Mouse (Mus musculus) limb, embryonic 13.5 days (tissue): ENCODE results near the gene Krtap6-5. TPM values are rescaled to one million over a fixed set of nuclear protein-coding genes. Genes with fewer than 3 reads are reported as not detected.
"Not testable (repeated sequence)": the region's sequence is repeated elsewhere in the genome, so short reads cannot be mapped to it uniquely, and the experiment has no call there.

Experiments used
- ATAC-seq: fragments of 200-750 bp; cut with Nextera tagmentation; 2 replicates; pipeline ENCODE4 v1.8.0; 2017; ENCODE audit warnings: low read depth, moderate number of reproducible peaks, moderate TSS enrichment; ENCODE audit not compliant: low FRiP score
- H3K27ac ChIP-seq: fragments of 300-500 bp; sonication (generic); 2 replicates; pipeline ENCODE4 v1.5.1; 2015; ENCODE audit warnings: inconsistent platforms, mild to moderate bottlenecking, moderate library complexity
- H3K27me3 ChIP-seq: fragments of 300-500 bp; sonication (generic); 2 replicates; pipeline ENCODE4 v1.6.1; 2015; ENCODE audit warnings: mild to moderate bottlenecking, inconsistent platforms
- H3K36me3 ChIP-seq: fragments of 300-500 bp; sonication (generic); 2 replicates; pipeline ENCODE4 v1.6.1; 2015; ENCODE audit warnings: inconsistent platforms, mild to moderate bottlenecking, moderate library complexity
- H3K4me1 ChIP-seq: fragments of 300-500 bp; sonication (generic); 2 replicates; pipeline ENCODE4 v1.6.1; 2015; ENCODE audit warnings: inconsistent platforms
- H3K4me2 ChIP-seq: fragments of 300-500 bp; sonication (generic); replicated peaks from 2 replicates; pipeline ENCODE4 v1.6.1; 2015; ENCODE audit warnings: inconsistent platforms, mild to moderate bottlenecking, moderate library complexity
- H3K4me3 ChIP-seq: fragments of 300-500 bp; sonication (generic); 2 replicates; pipeline ENCODE4 v1.5.1; 2015; ENCODE audit warnings: moderate library complexity, mild to moderate bottlenecking, inconsistent platforms
- H3K9ac ChIP-seq: fragments of 300-500 bp; sonication (generic); 2 replicates; pipeline ENCODE4 v1.6.1; 2015; ENCODE audit warnings: mild to moderate bottlenecking, inconsistent platforms
- H3K9me3 ChIP-seq: fragments of 300-500 bp; sonication (generic); 2 replicates; pipeline ENCODE4 v1.6.1; 2016; ENCODE audit warnings: inconsistent platforms
- WGBS: fragments of 180-500 bp; shearing (Covaris S2); methylation state at CpG from one replicate; pipeline ENCODE4 v1.1.7; 2015; 5-methylcytosine and 5-hydroxymethylcytosine counted together
- polyA plus RNA-seq: library from polyadenylated mRNA; unstranded; fragments of >200 nt; fragmentation: Nextera tagmentation; extraction: Ambion mirVana; gene quantifications from 2 replicates; pipeline ENCODE4 v1.2.1, GENCODE M21; 2015

The Krtap6-5 gene
- not detected in 2 replicates for polyA plus RNA-seq

- Histone ChIP-seq H3K4me3 (no peak within 1 kb of the TSS), H3K9ac (no peak within 1 kb of the TSS), H3K4me1 (no peaks in the 10 kb centered on the region), H3K9me3 (no peaks in the 10 kb centered on the region), H3K27me3 (no peaks in the 10 kb centered on the region), H3K36me3 (no peaks in the 10 kb centered on the region), H3K4me2 (no peak within 1 kb of the TSS), H3K27ac (no peak within 1 kb of the TSS)
- WGBS = 86% methylated on average over 3 of the region's 3 CpGs
- ATAC-seq = no peak
These were observed at the start of gene Krtap6-5 for GRCm38 (mm10) chr16:89047783-89048182. Gene Krtap6-5, minus strand, starts transcription at chr16:89047883.

- H3K4me2 ChIP-seq = not testable (repeated sequence)
These were observed 23.4 kb upstream of the Krtap6-5 start for GRCm38 (mm10) chr16:89071041-89071440.

GRCm38 (mm10) chr16:89063902-89064301 is 16.2 kb upstream of the Krtap6-5 start, which contains the start of gene 1110025L11Rik:
Gene 1110025L11Rik, minus strand, starts transcription at chr16:89064002.
- not testable (repeated sequence) for ATAC-seq, H3K4me2 ChIP-seq, H3K36me3 ChIP-seq, H3K27me3 ChIP-seq, H3K4me3 ChIP-seq, H3K9ac ChIP-seq, H3K4me1 ChIP-seq, H3K9me3 ChIP-seq, H3K27ac ChIP-seq
- WGBS = no CpG with 5 or more reads among the region's 2 CpGs

More at GRCm38 (mm10) chr16:89071041-89071440, 23.4 kb upstream of the Krtap6-5 start:
- not testable (repeated sequence) for H3K9ac ChIP-seq, H3K36me3 ChIP-seq, H3K27ac ChIP-seq, H3K4me1 ChIP-seq, H3K4me3 ChIP-seq, ATAC-seq, H3K9me3 ChIP-seq, H3K27me3 ChIP-seq
- WGBS = 74% methylated on average over 2 of the region's 2 CpGs

DNA sequence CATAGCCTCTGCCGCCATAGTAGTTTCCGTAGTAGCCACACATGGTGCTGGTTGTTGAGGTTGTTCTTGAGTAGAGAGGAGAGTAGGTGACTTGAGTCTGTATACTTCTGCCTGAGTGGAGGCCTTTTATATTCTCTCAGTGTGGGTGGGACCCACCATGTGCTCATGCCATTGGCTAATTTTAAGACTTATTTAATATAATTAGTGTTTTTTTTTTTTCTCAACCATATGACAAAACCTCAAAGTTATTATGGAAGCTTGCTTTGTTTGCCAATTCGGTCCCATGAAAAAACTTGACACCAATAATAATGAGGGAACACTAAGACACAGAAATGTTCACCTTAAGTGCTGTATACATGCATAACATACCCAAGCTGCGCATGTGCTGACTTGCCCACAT is 6.3 kb downstream of the Krtap6-5 start, which contains the start of gene Gm10228:
Gene Gm10228, minus strand, starts transcription at position 101 of the 400 bp plus-strand sequence.
- H3K4me2 ChIP-seq, ATAC-seq, H3K27me3 ChIP-seq, H3K27ac ChIP-seq, H3K36me3 ChIP-seq, H3K9ac ChIP-seq, H3K9me3 ChIP-seq, H3K4me3 ChIP-seq, H3K4me1 ChIP-seq: not testable (repeated sequence)
- WGBS = 90% methylated on average over 2 of the region's 4 CpGs

- H3K27me3 ChIP-seq, ATAC-seq, H3K36me3 ChIP-seq, H3K27ac ChIP-seq, H3K4me1 ChIP-seq, H3K4me3 ChIP-seq, H3K9me3 ChIP-seq, H3K4me2 ChIP-seq, H3K9ac ChIP-seq: not testable (repeated sequence)
- 92% methylated on average over 3 of the region's 3 CpGs for WGBS
These were observed 16.3 kb downstream of the Krtap6-5 start, which contains the start of gene Krtap6-1 for GRCm38 (mm10) chr16:89031399-89031798. Gene Krtap6-1, plus strand, starts transcription at chr16:89031699.

- H3K27me3 ChIP-seq, H3K4me2 ChIP-seq, ATAC-seq, H3K4me1 ChIP-seq, H3K4me3 ChIP-seq, H3K36me3 ChIP-seq, H3K9me3 ChIP-seq, H3K27ac ChIP-seq, H3K9ac ChIP-seq: not testable (repeated sequence)
- WGBS = 96% methylated on average over 3 of the region's 3 CpGs
These were observed 32.7 kb downstream of the Krtap6-5 start, which contains the start of gene Gm10229 for GRCm38 (mm10) chr16:89014984-89015383. Gene Gm10229, plus strand, starts transcription at chr16:89015284.

DNA sequence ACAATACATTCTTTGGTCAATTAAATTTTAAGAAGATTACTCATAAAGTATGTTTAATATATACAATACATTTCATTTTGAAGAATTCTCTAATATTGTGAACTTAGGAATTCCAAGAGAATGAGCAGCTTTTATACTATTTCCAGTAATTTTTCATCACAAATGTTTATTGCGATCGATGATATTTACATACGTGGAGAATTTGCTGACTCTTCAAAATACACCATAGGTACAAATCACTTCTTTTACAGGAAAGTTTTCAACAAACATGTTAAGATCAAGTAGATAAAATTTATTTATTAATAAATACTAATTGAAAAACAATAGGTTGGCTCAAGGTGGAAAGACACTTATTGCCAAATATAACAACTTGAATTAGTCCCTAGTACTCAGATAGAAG is 33.7 kb downstream of the Krtap6-5 start:
- WGBS = 96% methylated on average over 3 of the region's 3 CpGs
- no peak for ATAC-seq
- H3K4me3 ChIP-seq = no peak overlapping the region
- no peaks in the 10 kb centered on the region for H3K36me3 ChIP-seq
- H3K4me1 ChIP-seq = no peaks in the 10 kb centered on the region
- no peaks in the 10 kb centered on the region for H3K9me3 ChIP-seq
- no peak overlapping the region for H3K9ac ChIP-seq
- H3K27ac ChIP-seq = no peak overlapping the region
- no peak overlapping the region for H3K4me2 ChIP-seq
- H3K27me3 ChIP-seq = no peaks in the 10 kb centered on the region

GRCm38 (mm10) chr16:89010659-89011058 is 37.0 kb downstream of the Krtap6-5 start, which contains the start of gene Krtap22-2:
Gene Krtap22-2, minus strand, starts transcription at chr16:89010759.
- Histone ChIP-seq H3K4me3 (no peak within 1 kb of the TSS), H3K4me1 (no peaks in the 10 kb centered on the region), H3K9ac (no peak within 1 kb of the TSS), H3K27ac (no peak within 1 kb of the TSS), H3K36me3 (no peaks in the 10 kb centered on the region), H3K4me2 (no peak within 1 kb of the TSS), H3K9me3 (no peaks in the 10 kb centered on the region), H3K27me3 (no peaks in the 10 kb centered on the region)
- ATAC-seq = no peak
- 82% methylated on average over 5 of the region's 5 CpGs for WGBS

Other genes with a start within 250 kb of the Krtap6-5 start
- gene Gm20741, start 235.7 kb downstream of the Krtap6-5 start, polyA plus RNA-seq = not detected in 2 replicates
- gene Krtap15, start 227.7 kb downstream of the Krtap6-5 start, polyA plus RNA-seq = not detected in 2 replicates
- gene Krtap14, start 221.7 kb downstream of the Krtap6-5 start, polyA plus RNA-seq = not detected in 2 replicates
- gene Krtap19-1, start 178.5 kb downstream of the Krtap6-5 start, polyA plus RNA-seq = not detected in 2 replicates
- gene Krtap19-2, start 173.6 kb downstream of the Krtap6-5 start, polyA plus RNA-seq = not detected in 2 replicates
- not detected in 2 replicates for gene Krtap19-3, start 169.8 kb downstream of the Krtap6-5 start, polyA plus RNA-seq
- gene Krtap19-4, start 162.8 kb downstream of the Krtap6-5 start, polyA plus RNA-seq = not detected in 2 replicates
- not detected in 2 replicates for gene Krtap19-5, start 151.4 kb downstream of the Krtap6-5 start, polyA plus RNA-seq
- gene Krtap19-9b, start 115.6 kb downstream of the Krtap6-5 start, polyA plus RNA-seq = not detected in 2 replicates
- gene Krtap16-3, start 85.0 kb downstream of the Krtap6-5 start, polyA plus RNA-seq = not detected in 2 replicates
- gene Krtap22-2, start 37.1 kb downstream of the Krtap6-5 start, polyA plus RNA-seq = not detected in 2 replicates
- gene Gm10229, start 32.6 kb downstream of the Krtap6-5 start, polyA plus RNA-seq = not detected in 2 replicates
- not detected in 2 replicates for gene Krtap6-1, start 16.2 kb downstream of the Krtap6-5 start, polyA plus RNA-seq
- gene Gm10228, start 6.4 kb downstream of the Krtap6-5 start, polyA plus RNA-seq = not detected in 2 replicates
- not detected in 2 replicates for gene 1110025L11Rik, start 16.1 kb upstream of the Krtap6-5 start, polyA plus RNA-seq
- not detected in 2 replicates for gene Krtap6-3, start 36.1 kb upstream of the Krtap6-5 start, polyA plus RNA-seq
- not detected in 2 replicates for gene Gm6358, start 93.0 kb upstream of the Krtap6-5 start, polyA plus RNA-seq
- not detected in 2 replicates for gene Gm10061, start 103.2 kb upstream of the Krtap6-5 start, polyA plus RNA-seq
- gene Gm9789, start 110.1 kb upstream of the Krtap6-5 start, polyA plus RNA-seq = not detected in 2 replicates
- not detected in 2 replicates for gene Gm7735, start 121.6 kb upstream of the Krtap6-5 start, polyA plus RNA-seq
- not detected in 2 replicates for gene 1110057P08Rik, start 126.9 kb upstream of the Krtap6-5 start, polyA plus RNA-seq
- gene Krtap20-2, start 158.0 kb upstream of the Krtap6-5 start, polyA plus RNA-seq = not detected in 2 replicates